Mouse (Mus musculus): ENCODE data around the gene Gm45837. TPM values are rescaled to one million over a fixed set of nuclear protein-coding genes. Genes with fewer than 3 reads are reported as not detected.

The Gm45837 gene
- polyA plus RNA-seq, 1 experiment from 2014 or later, result not detected

- H3K27me3 ChIP-seq (replicated peaks), result no peaks in the 10 kb centered on the region
- H3K9ac ChIP-seq, result no peak overlapping the region
- H3K36me3 ChIP-seq, result peaks cover 72% of the 10 kb centered on the region
- 66% methylated on average over 8 of the region's 8 CpGs for WGBS (ENCODE audit: insufficient replicate concordance)
- H3K9me3 ChIP-seq (replicated peaks), result no peaks in the 10 kb centered on the region
- H3K4me1 ChIP-seq, result peaks cover 43% of the 10 kb centered on the region
- peak overlapping the region; percentile 23 for H3K4me2 ChIP-seq
- no peak overlapping the region for H3K4me3 ChIP-seq
- ATAC-seq, result peak; percentile 44; the same call in 1 of the 2 replicates
- H3K27ac ChIP-seq, result peak overlapping the region; percentile 57
These were observed 16.8 kb upstream of the Gm45837 start for GRCm38 (mm10) chr7:101393694-101394504.

- Histone ChIP-seq H3K27ac (peak overlapping the region; percentile 57; the same call in 1 of the 2 replicates), H3K4me1 (peaks cover 36% of the 10 kb centered on the region), H3K27me3 (replicated peaks) (no peaks in the 10 kb centered on the region), H3K9me3 (replicated peaks) (no peaks in the 10 kb centered on the region), H3K4me3 (0 out of 2 replicates have a peak overlapping the region, but pooled peaks have one; percentile 5), H3K36me3 (peaks cover 72% of the 10 kb centered on the region), H3K4me2 (peak overlapping the region; percentile 23), H3K9ac (no peak overlapping the region)
- WGBS (ENCODE audit: insufficient replicate concordance), result 82% methylated on average over 3 of the region's 3 CpGs
- no peak for ATAC-seq
These were observed 16.1 kb upstream of the Gm45837 start for GRCm38 (mm10) chr7:101394569-101394968.

- Histone ChIP-seq H3K27ac (no peak overlapping the region), H3K9ac (no peak overlapping the region), H3K36me3 (peaks cover 73% of the 10 kb centered on the region), H3K4me2 (peak overlapping the region; percentile 23), H3K27me3 (replicated peaks) (no peaks in the 10 kb centered on the region), H3K9me3 (replicated peaks) (no peaks in the 10 kb centered on the region), H3K4me1 (peaks cover 28% of the 10 kb centered on the region), H3K4me3 (no peak overlapping the region)
- ATAC-seq, result no peak
- 78% methylated on average over 2 of the region's 2 CpGs for WGBS (ENCODE audit: insufficient replicate concordance)
These were observed 15.2 kb upstream of the Gm45837 start for GRCm38 (mm10) chr7:101395471-101395870.

GRCm38 (mm10) chr7:101397175-101397574 lies 13.5 kb upstream of the Gm45837 start:
- peaks cover 82% of the 10 kb centered on the region for H3K36me3 ChIP-seq
- WGBS (ENCODE audit: insufficient replicate concordance), result 80% methylated on average over 4 of the region's 4 CpGs

GRCm38 (mm10) chr7:101401510-101401909 lies 9.2 kb upstream of the Gm45837 start:
- H3K4me2 ChIP-seq, result no peak overlapping the region
- H3K27me3 ChIP-seq (replicated peaks), result no peaks in the 10 kb centered on the region
- no peak overlapping the region for H3K4me3 ChIP-seq
- ATAC-seq, result no peak
- H3K9me3 ChIP-seq (replicated peaks), result no peaks in the 10 kb centered on the region
- H3K4me1 ChIP-seq, result no peaks in the 10 kb centered on the region
- no peak overlapping the region for H3K27ac ChIP-seq
- peaks cover 95% of the 10 kb centered on the region for H3K36me3 ChIP-seq
- H3K9ac ChIP-seq, result no peak overlapping the region
- WGBS (ENCODE audit: insufficient replicate concordance), result 80% methylated on average over 7 of the region's 7 CpGs

More at GRCm38 (mm10) chr7:101397175-101397574, 13.5 kb upstream of the Gm45837 start:
- ATAC-seq, result no peak
- peaks cover 14% of the 10 kb centered on the region; the same call in 1 of the 2 replicates for H3K4me1 ChIP-seq
- H3K27ac ChIP-seq, result no peak overlapping the region
- H3K4me3 ChIP-seq, result no peak overlapping the region
- H3K9me3 ChIP-seq (replicated peaks), result no peaks in the 10 kb centered on the region
- H3K27me3 ChIP-seq (replicated peaks), result no peaks in the 10 kb centered on the region
- no peak overlapping the region for H3K9ac ChIP-seq
- H3K4me2 ChIP-seq, result no peak overlapping the region

- ATAC-seq, result no peak
- 78% methylated on average over 5 of the region's 5 CpGs for WGBS (ENCODE audit: insufficient replicate concordance)
These were observed 6.9 kb upstream of the Gm45837 start for GRCm38 (mm10) chr7:101403831-101404230.

GRCm38 (mm10) chr7:101412796-101413195 lies 2.1 kb downstream of the Gm45837 start:
- Histone ChIP-seq H3K4me1 (peaks cover 36% of the 10 kb centered on the region), H3K4me3 (no peak overlapping the region), H3K27me3 (replicated peaks) (peaks cover 10% of the 10 kb centered on the region), H3K9me3 (replicated peaks) (no peaks in the 10 kb centered on the region), H3K9ac (no peak overlapping the region), H3K27ac (no peak overlapping the region), H3K36me3 (peaks cover 36% of the 10 kb centered on the region), H3K4me2 (no peak overlapping the region)
- peak; percentile 30 for ATAC-seq

More at GRCm38 (mm10) chr7:101403831-101404230, 6.9 kb upstream of the Gm45837 start:
- no peaks in the 10 kb centered on the region for H3K4me1 ChIP-seq
- H3K9ac ChIP-seq, result no peak overlapping the region
- no peaks in the 10 kb centered on the region for H3K27me3 ChIP-seq (replicated peaks)
- no peak overlapping the region for H3K27ac ChIP-seq
- no peak overlapping the region for H3K4me3 ChIP-seq
- H3K36me3 ChIP-seq, result peaks cover 94% of the 10 kb centered on the region
- no peak overlapping the region for H3K4me2 ChIP-seq
- no peaks in the 10 kb centered on the region for H3K9me3 ChIP-seq (replicated peaks)

- 63% methylated on average over 4 of the region's 4 CpGs for WGBS (ENCODE audit: insufficient replicate concordance)
- Histone ChIP-seq H3K27me3 (replicated peaks) (peaks cover 23% of the 10 kb centered on the region), H3K27ac (no peak overlapping the region), H3K9ac (no peak overlapping the region), H3K4me2 (no peak overlapping the region), H3K4me3 (no peak overlapping the region), H3K4me1 (peaks cover 40% of the 10 kb centered on the region), H3K36me3 (peaks cover 22% of the 10 kb centered on the region), H3K9me3 (replicated peaks) (no peaks in the 10 kb centered on the region)
- ATAC-seq, result no peak
These were observed 3.5 kb downstream of the Gm45837 start for GRCm38 (mm10) chr7:101414209-101414608.

GRCm38 (mm10) chr7:101414661-101415511 lies 4.2 kb downstream of the Gm45837 start:
- H3K36me3 ChIP-seq, result peaks cover 15% of the 10 kb centered on the region
- H3K9ac ChIP-seq, result 0 out of 2 replicates have a peak overlapping the region, but pooled peaks have one; percentile 24
- ATAC-seq, result peak; percentile 81
- H3K4me3 ChIP-seq, result no peak overlapping the region
- no peaks in the 10 kb centered on the region for H3K9me3 ChIP-seq (replicated peaks)
- peaks cover 43% of the 10 kb centered on the region for H3K4me1 ChIP-seq
- peaks cover 25% of the 10 kb centered on the region for H3K27me3 ChIP-seq (replicated peaks)
- peak overlapping the region; percentile 28; the same call in 1 of the 2 replicates for H3K27ac ChIP-seq
- peak overlapping the region; percentile 41 for H3K4me2 ChIP-seq
- 27% methylated on average over 6 of the region's 7 CpGs for whole genome bisulfite sequencing (ENCODE audit: insufficient replicate concordance)

- ATAC-seq, result no peak
- Histone ChIP-seq H3K36me3 (peaks cover 9% of the 10 kb centered on the region), H3K27ac (no peak overlapping the region), H3K4me2 (peak overlapping the region; percentile 41), H3K27me3 (replicated peaks) (peaks cover 32% of the 10 kb centered on the region), H3K4me1 (peaks cover 45% of the 10 kb centered on the region), H3K9me3 (replicated peaks) (no peaks in the 10 kb centered on the region), H3K4me3 (no peak overlapping the region), H3K9ac (no peak overlapping the region)
- 46% methylated on average over 8 of the region's 8 CpGs for WGBS (ENCODE audit: insufficient replicate concordance)
These were observed 4.9 kb downstream of the Gm45837 start for GRCm38 (mm10) chr7:101415512-101416100.

GRCm38 (mm10) chr7:101416391-101416790 lies 5.7 kb downstream of the Gm45837 start:
- Histone ChIP-seq H3K4me3 (no peak overlapping the region), H3K36me3 (peaks cover 5% of the 10 kb centered on the region; the same call in 1 of the 2 replicates), H3K9me3 (replicated peaks) (no peaks in the 10 kb centered on the region), H3K27me3 (replicated peaks) (peaks cover 37% of the 10 kb centered on the region), H3K4me2 (no peak overlapping the region), H3K4me1 (peaks cover 53% of the 10 kb centered on the region), H3K27ac (no peak overlapping the region), H3K9ac (no peak overlapping the region)
- ATAC-seq, result no peak
- WGBS (ENCODE audit: insufficient replicate concordance), result 49% methylated on average over 5 of the region's 5 CpGs
